Mouse (Mus musculus) forebrain, postnatal 0 days (tissue): ENCODE results near the gene Actrt2. TPM values are rescaled to one million over a fixed set of nuclear protein-coding genes. Genes with fewer than 3 reads are reported as not detected.

Source experiments
- ATAC-seq: fragments of 200-750 bp; cut with Nextera tagmentation; 2 replicates; pipeline ENCODE4 v1.8.0; 2017; ENCODE audit warnings: mild to moderate bottlenecking, moderate library complexity
- DNase-seq: peaks from one replicate; pipeline ENCODE4 v3.0.0-alpha.2; 2015
- H3K27ac ChIP-seq: fragments of 300-500 bp; sonication (generic); 2 replicates; pipeline ENCODE4 v1.5.1; 2014; ENCODE audit warnings: low read depth, mild to moderate bottlenecking, antibody characterized with exemption, low read length, moderate library complexity, mixed read lengths
- H3K27me3 ChIP-seq: fragments of 300-500 bp; sonication (generic); 2 replicates; pipeline ENCODE4 v1.6.1; 2014; ENCODE audit warnings: mild to moderate bottlenecking, low read length, mixed read lengths; ENCODE audit not compliant: insufficient read depth
- H3K36me3 ChIP-seq: fragments of 300-500 bp; sonication (generic); 2 replicates; pipeline ENCODE4 v1.6.1; 2014; ENCODE audit warnings: mild to moderate bottlenecking, moderate library complexity; ENCODE audit not compliant: insufficient read depth
- H3K4me1 ChIP-seq: fragments of 300-500 bp; sonication (generic); 2 replicates; pipeline ENCODE4 v1.6.1; 2014; ENCODE audit warnings: antibody characterized with exemption; ENCODE audit not compliant: insufficient read depth
- H3K4me2 ChIP-seq: fragments of 300-500 bp; sonication (generic); 2 replicates; pipeline ENCODE4 v1.6.1; 2014; ENCODE audit warnings: low read depth, mild to moderate bottlenecking, moderate library complexity
- H3K4me3 ChIP-seq: fragments of 300-500 bp; sonication (generic); 2 replicates; pipeline ENCODE4 v1.5.1; 2014; ENCODE audit warnings: low read depth, low read length, mixed read lengths
- H3K9ac ChIP-seq: fragments of 300-500 bp; sonication (generic); 2 replicates; pipeline ENCODE4 v1.6.1; 2014; ENCODE audit warnings: mild to moderate bottlenecking
- H3K9me3 ChIP-seq: fragments of 300-500 bp; sonication (generic); 2 replicates; pipeline ENCODE4 v1.6.1; 2016; ENCODE audit warnings: low read length
- CTCF ChIP-seq: sonication (generic); IDR thresholded peaks from 2 replicates; pipeline ENCODE4 v1.5.1; 2016; ENCODE audit warnings: antibody characterized with exemption, control low read depth, low read depth
- WGBS: fragments of 180-500 bp; shearing (Covaris S2); extraction: QIAGEN DNeasy Blood & Tissue Kit; methylation state at CpG from one replicate; pipeline ENCODE4 v1.1.7; 2014; 5-methylcytosine and 5-hydroxymethylcytosine counted together
- polyA plus RNA-seq: library from polyadenylated mRNA; unstranded; fragments of >200 nt; fragmentation: Nextera tagmentation; extraction: Ambion mirVana; gene quantifications from 2 replicates; pipeline ENCODE4 v1.2.1, GENCODE M21; 2015
- total RNA-seq: library from RNA; depleted of rRNA; stranded (reverse); fragments of >200 nt; gene quantifications from 2 replicates; pipeline ENCODE4 v1.2.3, GENCODE M21; 2014

Gene Actrt2
- total and polyA plus RNA-seq, 2 experiments from 2014 or later: not detected

DNA sequence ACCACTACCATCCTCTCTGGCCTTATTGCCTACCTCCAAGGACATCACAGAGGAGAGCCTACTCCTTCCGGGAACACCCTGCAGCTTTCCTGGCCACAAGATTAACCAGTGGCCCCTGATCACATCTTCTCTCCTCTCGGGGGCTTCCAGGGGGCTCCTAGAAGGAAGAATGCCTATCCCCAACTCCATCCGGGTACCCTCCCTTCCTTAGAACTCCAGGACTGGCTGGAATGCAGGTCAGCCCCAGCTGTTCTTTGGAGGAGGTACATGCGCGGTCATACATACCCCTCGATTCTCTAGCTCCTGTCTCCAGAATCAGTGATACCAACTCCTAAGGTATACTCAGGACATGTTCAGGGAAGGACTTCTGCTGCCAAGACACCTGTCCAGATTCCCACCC, 37.4 kb upstream of the Actrt2 start:
- Histone ChIP-seq H3K9me3 (no peaks in the 10 kb centered on the region), H3K4me1 (no peaks in the 10 kb centered on the region), H3K9ac (no peak overlapping the region), H3K4me3 (no peak overlapping the region), H3K27ac (no peak overlapping the region), H3K4me2 (no peak overlapping the region), H3K27me3 (no peaks in the 10 kb centered on the region; the same call in 1 of the 2 replicates), H3K36me3 (no peaks in the 10 kb centered on the region)
- 82% methylated on average over 6 of the region's 6 CpGs for WGBS
- TF ChIP-seq CTCF: no peak
- no peak for DNase-seq
- no peak for ATAC-seq

DNA sequence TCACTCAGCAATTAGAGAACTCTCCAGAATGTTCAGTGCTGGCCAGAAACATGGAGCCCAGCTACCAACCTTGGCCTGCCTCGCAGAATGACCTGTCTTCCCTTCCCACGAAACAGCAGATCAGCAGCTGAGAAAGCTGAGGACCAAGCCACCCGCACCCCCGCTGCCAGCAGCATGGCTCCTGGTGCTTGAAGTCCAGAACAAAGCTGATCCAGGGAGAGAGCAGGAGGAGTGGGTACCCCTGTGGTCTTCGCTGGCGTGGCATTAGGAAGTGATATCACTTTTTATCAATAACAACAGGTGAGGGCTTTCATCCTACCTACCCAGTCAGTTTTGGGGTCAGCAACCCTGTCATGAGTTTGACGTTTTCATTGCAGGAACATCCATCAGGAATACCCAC, 36.9 kb upstream of the Actrt2 start:
- no peak overlapping the region for H3K9ac ChIP-seq
- no peaks in the 10 kb centered on the region for H3K36me3 ChIP-seq
- TF ChIP-seq CTCF: no peak
- no peak overlapping the region for H3K27ac ChIP-seq
- DNase-seq: no peak
- no peak overlapping the region for H3K4me3 ChIP-seq
- H3K27me3 ChIP-seq: no peaks in the 10 kb centered on the region; the same call in 1 of the 2 replicates
- no peak for ATAC-seq
- no peaks in the 10 kb centered on the region for H3K4me1 ChIP-seq
- 94% methylated on average over 7 of the region's 7 CpGs for WGBS
- no peak overlapping the region for H3K4me2 ChIP-seq
- no peaks in the 10 kb centered on the region for H3K9me3 ChIP-seq

- DNase-seq (no peak), ATAC-seq (no peak)
- no peaks in the 10 kb centered on the region; the same call in 1 of the 2 replicates for H3K27me3 ChIP-seq
- no peaks in the 10 kb centered on the region for H3K4me1 ChIP-seq
- no peak overlapping the region for H3K27ac ChIP-seq
- WGBS: 64% methylated on average over 7 of the region's 7 CpGs
- no peak overlapping the region for H3K4me2 ChIP-seq
- no peak overlapping the region for H3K4me3 ChIP-seq
- no peak overlapping the region for H3K9ac ChIP-seq
- no peaks in the 10 kb centered on the region for H3K9me3 ChIP-seq
- no peaks in the 10 kb centered on the region for H3K36me3 ChIP-seq
- TF ChIP-seq CTCF: no peak
These were observed 35.9 kb upstream of the Actrt2 start for GRCm38 (mm10) chr4:154703426-154704070.

GRCm38 (mm10) chr4:154702931-154703330, 35.3 kb upstream of the Actrt2 start:
- Histone ChIP-seq H3K27me3 (no peaks in the 10 kb centered on the region; the same call in 1 of the 2 replicates), H3K4me2 (no peak overlapping the region), H3K27ac (no peak overlapping the region), H3K9ac (no peak overlapping the region), H3K36me3 (no peaks in the 10 kb centered on the region), H3K4me1 (no peaks in the 10 kb centered on the region), H3K9me3 (no peaks in the 10 kb centered on the region), H3K4me3 (no peak overlapping the region)
- WGBS: 91% methylated on average over 7 of the region's 7 CpGs
- ATAC-seq (no peak), DNase-seq (no peak)
- TF ChIP-seq CTCF: no peak

GRCm38 (mm10) chr4:154702186-154702585, 34.5 kb upstream of the Actrt2 start:
- no peak for ATAC-seq
- H3K4me3 ChIP-seq: no peak overlapping the region
- H3K9me3 ChIP-seq: no peaks in the 10 kb centered on the region
- H3K36me3 ChIP-seq: no peaks in the 10 kb centered on the region
- TF ChIP-seq CTCF: no peak
- no peak overlapping the region for H3K4me2 ChIP-seq
- H3K27ac ChIP-seq: no peak overlapping the region
- DNase-seq: no peak
- H3K9ac ChIP-seq: no peak overlapping the region
- no peaks in the 10 kb centered on the region; the same call in 1 of the 2 replicates for H3K27me3 ChIP-seq
- 70% methylated on average over 6 of the region's 6 CpGs for WGBS
- no peaks in the 10 kb centered on the region for H3K4me1 ChIP-seq

DNA sequence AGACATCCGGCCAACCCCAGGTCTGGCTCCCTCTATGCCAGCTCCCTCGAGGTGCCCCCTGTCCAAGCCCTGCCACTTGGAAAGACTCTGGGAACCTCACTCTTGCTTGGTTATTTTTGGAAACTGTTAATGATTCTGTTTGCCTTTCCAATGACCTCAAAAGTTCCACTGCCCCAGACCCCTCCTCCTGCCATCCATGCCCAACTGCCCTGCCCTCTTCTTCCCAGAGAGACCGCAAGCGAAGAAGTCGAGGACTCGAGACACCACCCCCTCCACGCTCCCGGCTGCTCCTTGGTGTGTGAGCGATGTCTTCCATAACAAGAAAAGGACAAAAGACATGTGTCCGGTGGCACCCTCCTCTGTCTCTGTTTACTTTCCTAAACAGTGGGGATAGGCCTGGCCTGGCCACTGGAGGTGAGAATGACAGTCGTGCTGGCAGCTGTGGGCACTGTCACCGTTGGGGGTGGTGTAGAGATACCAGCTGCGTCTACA, 33.3 kb upstream of the Actrt2 start:
- no peak for ATAC-seq
- 89% methylated on average over 13 of the region's 13 CpGs for WGBS
- H3K27ac ChIP-seq: no peak overlapping the region

DNA sequence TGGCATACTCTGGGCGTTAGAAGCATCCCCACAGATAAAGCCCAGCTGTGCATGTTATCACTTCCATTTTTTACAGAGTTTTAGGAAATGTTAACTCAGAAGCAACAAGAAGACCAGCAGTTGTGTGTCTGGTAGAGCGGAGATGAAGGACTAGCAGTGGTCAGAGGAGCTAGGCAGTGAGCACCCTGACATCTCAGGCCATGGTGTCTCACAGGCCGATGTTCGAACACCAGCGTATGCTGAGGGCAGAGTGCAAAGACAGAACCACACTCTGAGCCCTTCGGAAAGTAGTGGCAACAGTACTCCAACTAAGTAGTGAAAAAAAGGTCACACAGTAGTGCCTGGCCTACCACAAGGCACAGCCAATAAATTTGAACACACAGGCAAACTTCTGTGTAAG, 32.8 kb upstream of the Actrt2 start:
- Histone ChIP-seq H3K27ac (no peak overlapping the region), H3K36me3 (no peaks in the 10 kb centered on the region), H3K4me1 (no peaks in the 10 kb centered on the region), H3K4me2 (no peak overlapping the region), H3K4me3 (no peak overlapping the region), H3K27me3 (no peaks in the 10 kb centered on the region), H3K9me3 (no peaks in the 10 kb centered on the region), H3K9ac (no peak overlapping the region)
- 95% methylated on average over 6 of the region's 6 CpGs for WGBS
- DNase-seq (no peak), ATAC-seq (no peak)
- no peak for TF ChIP-seq CTCF

More for the DNA sequence above, 33.3 kb upstream of the Actrt2 start:
- no peak overlapping the region for H3K9ac ChIP-seq
- H3K4me1 ChIP-seq: no peaks in the 10 kb centered on the region
- no peak for TF ChIP-seq CTCF
- no peaks in the 10 kb centered on the region for H3K9me3 ChIP-seq
- H3K4me2 ChIP-seq: no peak overlapping the region
- H3K27me3 ChIP-seq: no peaks in the 10 kb centered on the region
- H3K4me3 ChIP-seq: no peak overlapping the region
- no peak for DNase-seq
- H3K36me3 ChIP-seq: no peaks in the 10 kb centered on the region
